ENCODE assay signal across 8 mouse cellular contexts in genomic region chr3:145923874-145924577, GRCm38 (mm10). TPM values are rescaled to one million over a fixed set of nuclear protein-coding genes. Genes with fewer than 3 reads are reported as not detected.
DNase-seq lines count a peak whose midpoint lies in the region; ATAC-seq and TF ChIP-seq lines count a peak whose summit lies in the region.

No protein-coding gene starts in this region.

- H3K36me3 ChIP-seq in hindbrain, embryonic 10.5 days = peaks cover 18% of the 10 kb centered on the region
- no peaks in the 10 kb centered on the region for H3K36me3 ChIP-seq in lung, postnatal 0 days (ENCODE audit: insufficient read depth, low read length)

- no peaks in the 10 kb centered on the region for H3K9me3 ChIP-seq in hindbrain, embryonic 10.5 days
- H3K9me3 ChIP-seq in lung, postnatal 0 days (ENCODE audit: low read length) = no peaks in the 10 kb centered on the region

- under 1% methylated on average over 58 of the region's 58 CpGs for WGBS in hindbrain, embryonic 10.5 days
- WGBS in lung, postnatal 0 days = under 1% methylated on average over 52 of the region's 58 CpGs

- peaks cover 23% of the 10 kb centered on the region for H3K4me1 ChIP-seq in hindbrain, embryonic 10.5 days (replicated peaks)
- peaks cover 11% of the 10 kb centered on the region; the same call in 1 of the 2 replicates for H3K4me1 ChIP-seq in lung, postnatal 0 days (ENCODE audit: insufficient read depth, low read depth, low read length)

- no peaks in the 10 kb centered on the region for H3K27me3 ChIP-seq in hindbrain, embryonic 10.5 days (ENCODE audit: insufficient read depth, poor library complexity, severe bottlenecking)
- no peaks in the 10 kb centered on the region for H3K27me3 ChIP-seq in lung, postnatal 0 days (replicated peaks; ENCODE audit: insufficient read depth, low read length)

- peak overlapping the region; percentile 70 for H3K4me2 ChIP-seq in lung, postnatal 0 days (replicated peaks; ENCODE audit: low read depth, low read length)

- peak overlapping the region; percentile 95 for H3K4me3 ChIP-seq in hindbrain, embryonic 10.5 days
- peak overlapping the region; percentile 95 for H3K4me3 ChIP-seq in lung, postnatal 0 days (ENCODE audit: low read depth, low read length)

- H3K9ac ChIP-seq in lung, postnatal 0 days (replicated peaks; ENCODE audit: low read depth) = peak overlapping the region; percentile 92

- DNase-seq in MN1 (ENCODE audit: low spot score) = peak; percentile 99
- DNase-seq in cerebellum, adult 9-10 months = peak; percentile 99
- DNase-seq in hindbrain, embryonic 10.5 days (ENCODE audit: low spot score) = peak; percentile 99
- DNase-seq in layer of hippocampus, adult 9-11 months = peak; percentile 100
- DNase-seq in lung, postnatal 0 days (ENCODE audit: low spot score) = peak; percentile 100
- peak; percentile 97 for DNase-seq in ovary, postnatal 14 days (ENCODE audit: low spot score)
- peak; percentile 99 for DNase-seq in thymus, postnatal 14 days

- no peak for TF ChIP-seq CTCF in lung, postnatal 0 days (IDR thresholded peaks at IDR 0.05)

- peak; percentile 97 for ATAC-seq in frontal cortex, adult (ENCODE audit: low TSS enrichment)
- ATAC-seq in lung, postnatal 0 days = peak; percentile 99

- TF ChIP-seq EP300 in lung, postnatal 0 days (IDR thresholded peaks at IDR 0.05) = peak; percentile 54

- peak overlapping the region; percentile 95 for H3K27ac ChIP-seq in hindbrain, embryonic 10.5 days
- H3K27ac ChIP-seq in lung, postnatal 0 days (ENCODE audit: low read length) = peak overlapping the region; percentile 99

RNA-seq across cellular contexts. Expression of gene Bcl10, which starts 1.4 kb away (rescaled TPM):
- polyA plus RNA-seq in hindbrain, embryonic 10.5 days (2016; fragmentation: Nextera tagmentation; extraction: Ambion mirVana) = 48.4 and 48.5 TPM in 2 replicates
- polyA plus RNA-seq in lung, postnatal 0 days (2015; fragmentation: Nextera tagmentation; extraction: Ambion mirVana) = 54.3 and 63.5 TPM in 2 replicates

RNA-seq across cellular contexts. Expression of gene 2410004B18Rik, which starts 13.8 kb away (rescaled TPM):
- polyA plus RNA-seq in hindbrain, embryonic 10.5 days (2016; fragmentation: Nextera tagmentation; extraction: Ambion mirVana) = 54.7 and 56.4 TPM in 2 replicates
- 40.2 and 47.6 TPM in 2 replicates for polyA plus RNA-seq in lung, postnatal 0 days (2015; fragmentation: Nextera tagmentation; extraction: Ambion mirVana)

Comparison
In these comparisons a context has a peak if more than half of its experiments do, and no peak if none do; other contexts are left out.
1. Peak in every context shown above with its lines: DNase-seq, ATAC-seq, H3K4me3 ChIP-seq and H3K27ac ChIP-seq.